ENCODE assay signal across 16 mouse cellular contexts in genomic region chr1:22572720-22573119, GRCm38 (mm10).
"Had no signal": no experiment of that assay in that cellular context is flagged by ENCODE, and none has a peak within 500 bp of the region (broad histone marks: within the 10 kb centered on the region; RNA-seq: fewer than 3 reads in every experiment).

No protein-coding gene starts in this region.

- ATAC-seq: liver, postnatal 0 days; lung, postnatal 0 days had no signal

- H3K4me3 ChIP-seq: lung, embryonic 15.5 days; megakaryocyte, embryonic 14.5 days; neural tube, embryonic 12.5 days; stomach, embryonic 15.5 days had no signal

- H3K27me3 ChIP-seq: lung, embryonic 15.5 days; megakaryocyte, embryonic 14.5 days; neural tube, embryonic 12.5 days; stomach, embryonic 15.5 days had no signal

- DNase-seq: liver, postnatal 0 days; lung, adult 2 months; lung, postnatal 14 days; lung, postnatal 36 days; midbrain, embryonic 14.5 days; right cerebral cortex, postnatal 14 days; thymus, adult 2 months; thymus, postnatal 25 days; thymus, postnatal 4 days had no signal

- H3K4me2 ChIP-seq: lung, embryonic 15.5 days; neural tube, embryonic 12.5 days; stomach, embryonic 15.5 days had no signal

- H3K36me3 ChIP-seq: lung, embryonic 15.5 days; neural tube, embryonic 12.5 days; stomach, embryonic 15.5 days had no signal

- H3K9ac ChIP-seq: liver, postnatal 0 days; lung, embryonic 15.5 days; neural tube, embryonic 12.5 days; stomach, embryonic 15.5 days had no signal

- H3K27ac ChIP-seq: lung, embryonic 15.5 days; macrophage; neural tube, embryonic 12.5 days; stomach, embryonic 15.5 days; stomach, postnatal 0 days had no signal

- H3K4me1 ChIP-seq: lung, embryonic 15.5 days; megakaryocyte, embryonic 14.5 days; neural tube, embryonic 12.5 days; stomach, embryonic 15.5 days had no signal

- H3K9me3 ChIP-seq: lung, embryonic 15.5 days; megakaryocyte, embryonic 14.5 days; neural tube, embryonic 12.5 days; stomach, embryonic 15.5 days had no signal
